Mouse (Mus musculus) olfactory bulb, adult 2 months (tissue): ENCODE results near the gene Wdr82.

Experiments
- CTCF ChIP-seq: fragments of 200-500 bp; IDR thresholded peaks from 2 replicates; pipeline ENCODE4 v1.5.1; 2012; ENCODE audit warnings: low read depth, mild to moderate bottlenecking, low read length, moderate library complexity; ENCODE audit not compliant: insufficient read depth
- POLR2A ChIP-seq: fragments of 200-500 bp; IDR thresholded peaks from 2 replicates; pipeline ENCODE4 v1.6.1; 2012; ENCODE audit warnings: mild to moderate bottlenecking, low read depth, low read length, moderate library complexity; ENCODE audit not compliant: insufficient read depth

GRCm38 (mm10) chr9:106230051-106230733 lies 59.5 kb downstream of the Wdr82 start:
- no peak for TF ChIP-seq POLR2A
- TF ChIP-seq CTCF: no peak
